Mouse (Mus musculus) c-Kit-positive CD71-positive TER-119-positive erythroid progenitor cells, embryonic 14.5 days (primary cell): ENCODE measurements around the gene Dcp1a.
A peak's percentile ranks its signal among the peaks of the same experiment; 100 is the strongest.

Experiments
- DNase-seq: peaks from one replicate; pipeline ENCODE4 v3.0.0-alpha.2; 2013; ENCODE audit warnings: low spot score

Dcp1a gene

DNA sequence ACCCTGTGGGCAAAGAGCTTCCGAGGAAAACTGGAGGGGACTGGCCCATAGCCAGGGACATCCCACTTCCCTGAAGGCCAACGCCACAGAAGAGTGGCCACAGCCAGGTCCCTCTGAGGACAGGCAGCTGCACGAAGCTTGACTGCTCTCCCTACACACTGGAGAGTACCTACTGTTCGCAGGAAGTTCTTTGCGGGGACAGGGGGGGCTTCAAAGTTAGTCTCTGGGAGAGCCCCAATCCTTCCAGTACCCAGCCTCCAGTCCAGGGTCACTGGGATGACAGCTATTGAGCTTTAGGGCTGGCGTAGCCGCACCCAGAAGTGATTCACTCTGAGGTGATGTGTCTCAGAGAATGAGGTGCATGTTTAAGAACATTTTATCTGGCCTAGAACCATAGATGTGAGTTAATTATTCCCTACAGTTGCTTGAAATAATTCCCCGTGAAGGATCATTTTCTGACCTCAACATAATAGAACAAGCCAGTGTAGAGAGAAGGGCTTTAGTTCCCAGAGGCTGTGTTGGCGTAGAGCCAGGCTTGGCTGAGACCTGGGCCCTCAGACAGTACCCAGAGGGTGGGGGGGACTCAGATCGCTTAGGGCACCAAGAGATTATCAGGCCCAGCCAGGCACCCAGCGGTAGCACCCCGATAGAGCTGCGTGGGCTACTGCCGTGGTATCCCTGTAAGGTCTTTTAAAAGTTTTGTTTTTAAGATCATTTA lies 82.3 kb downstream of the Dcp1a start:
- peak; percentile 90 for DNase-seq

DNA sequence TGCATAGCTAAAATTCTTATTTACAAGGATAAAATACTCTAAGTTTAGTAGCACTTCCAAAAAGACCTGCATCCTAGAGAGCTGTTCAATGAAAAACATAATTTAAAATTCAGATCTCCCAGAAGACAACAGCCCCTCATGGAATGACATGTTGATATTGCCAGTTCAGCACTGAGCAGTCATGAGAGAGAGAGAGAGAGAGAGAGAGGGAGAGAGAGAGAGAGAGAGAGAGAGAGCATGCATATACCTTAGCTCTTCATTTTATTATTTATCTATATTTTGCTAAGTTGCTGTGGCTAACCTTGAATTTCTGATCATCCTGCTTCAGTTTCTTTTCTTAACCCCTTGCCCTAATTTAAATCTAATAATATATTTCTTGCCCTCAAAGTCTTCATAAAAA lies 83.0 kb downstream of the Dcp1a start:
- no peak for DNase-seq

DNA sequence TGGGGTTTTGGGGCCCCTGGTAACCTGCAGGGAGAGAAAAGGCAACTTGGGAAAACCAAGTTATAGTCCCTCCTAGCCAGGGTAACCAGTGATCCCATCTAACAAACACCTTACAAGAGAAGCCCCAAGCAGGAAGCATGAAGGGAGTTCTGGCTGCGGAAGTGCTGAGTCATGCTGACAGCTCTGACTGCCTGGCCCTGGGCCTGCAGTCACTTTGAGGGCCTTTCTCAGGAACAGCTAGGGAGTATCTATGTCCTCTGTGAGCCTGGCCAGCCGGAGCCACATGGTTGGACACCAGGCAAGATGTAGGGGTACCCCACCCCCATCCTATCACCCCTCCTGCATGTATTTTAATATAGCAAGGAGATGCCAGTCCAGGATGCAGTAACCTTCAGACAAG lies 85.1 kb downstream of the Dcp1a start:
- peak; percentile 81 for DNase-seq

DNA sequence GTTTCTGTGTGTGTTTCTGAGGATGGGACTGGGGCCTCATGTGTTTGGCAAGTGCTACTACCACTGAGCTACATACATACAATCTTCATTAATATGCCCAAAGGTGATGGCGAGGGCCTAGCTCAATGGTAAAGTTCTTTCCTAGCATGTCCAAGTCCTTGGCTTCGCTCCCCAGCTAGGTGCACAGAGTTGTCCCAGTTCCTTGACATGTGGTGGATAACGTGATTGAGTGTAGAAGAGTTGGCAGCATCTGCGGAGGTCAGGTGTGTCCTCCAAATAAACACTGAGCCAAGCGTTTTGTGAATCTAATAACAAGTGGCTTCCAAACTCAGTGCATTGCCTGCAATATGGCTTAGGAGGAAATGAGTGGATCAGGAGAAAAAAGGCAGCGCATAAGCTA lies 87.0 kb downstream of the Dcp1a start:
- no peak for DNase-seq

DNA sequence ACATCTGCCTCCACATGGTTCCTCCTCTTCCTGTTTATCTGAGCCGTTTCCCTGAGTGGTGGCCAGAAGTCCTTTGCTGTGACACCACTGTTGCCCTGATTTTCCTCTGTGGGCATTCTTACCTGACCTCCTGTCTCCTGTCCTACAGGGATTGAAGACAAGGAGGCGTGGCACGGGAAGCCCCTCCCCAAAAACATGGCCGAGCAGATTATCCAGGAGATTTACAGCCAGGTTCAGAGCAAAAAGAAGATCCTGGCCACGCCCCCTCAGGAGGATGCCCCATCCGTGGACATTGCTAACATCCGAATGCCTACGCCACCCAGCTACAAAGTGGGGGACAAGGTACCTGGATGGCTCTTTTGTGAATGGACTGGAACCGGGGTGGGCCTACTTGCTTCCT lies 88.7 kb downstream of the Dcp1a start:
- no peak for DNase-seq

DNA sequence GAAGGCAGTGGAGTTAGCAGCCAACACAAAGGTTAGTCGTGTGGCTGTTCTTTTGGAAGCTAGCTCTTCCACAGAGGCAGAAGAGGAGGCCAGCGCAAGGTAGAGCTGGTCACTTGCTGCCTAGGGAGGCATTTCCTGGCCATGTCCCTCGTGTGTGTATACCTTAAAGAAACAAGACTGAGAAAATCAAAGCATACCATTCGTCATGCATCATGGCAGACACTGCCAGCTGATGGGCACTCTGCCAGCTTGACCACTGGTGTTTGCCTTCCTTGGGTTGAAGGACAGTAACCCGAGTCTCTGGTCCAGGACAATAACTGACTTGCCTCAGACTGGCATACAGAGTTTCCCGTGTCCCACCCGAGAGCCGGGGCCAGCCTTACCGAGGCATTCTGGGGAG lies 91.0 kb downstream of the Dcp1a start:
- DNase-seq: no peak

DNA sequence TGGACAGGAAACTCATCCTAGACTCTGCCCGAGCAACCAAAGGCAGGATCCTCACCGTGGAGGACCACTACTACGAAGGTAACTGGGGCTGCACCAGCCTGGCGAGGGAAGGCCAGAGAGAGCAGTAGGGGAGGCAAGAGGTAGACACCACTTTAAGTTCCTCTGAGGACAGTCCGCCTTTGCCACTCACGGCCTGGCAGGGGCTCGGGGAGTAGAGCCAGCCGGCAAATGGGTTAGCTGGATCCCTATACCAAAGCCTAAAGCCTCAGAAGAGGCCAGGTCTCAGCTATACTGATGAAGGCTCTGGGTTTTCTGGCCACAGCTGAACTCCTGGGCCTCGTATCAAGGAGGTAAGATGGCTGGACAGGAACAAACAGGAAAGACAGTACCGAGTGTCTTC lies 92.9 kb downstream of the Dcp1a start:
- no peak for DNase-seq

DNA sequence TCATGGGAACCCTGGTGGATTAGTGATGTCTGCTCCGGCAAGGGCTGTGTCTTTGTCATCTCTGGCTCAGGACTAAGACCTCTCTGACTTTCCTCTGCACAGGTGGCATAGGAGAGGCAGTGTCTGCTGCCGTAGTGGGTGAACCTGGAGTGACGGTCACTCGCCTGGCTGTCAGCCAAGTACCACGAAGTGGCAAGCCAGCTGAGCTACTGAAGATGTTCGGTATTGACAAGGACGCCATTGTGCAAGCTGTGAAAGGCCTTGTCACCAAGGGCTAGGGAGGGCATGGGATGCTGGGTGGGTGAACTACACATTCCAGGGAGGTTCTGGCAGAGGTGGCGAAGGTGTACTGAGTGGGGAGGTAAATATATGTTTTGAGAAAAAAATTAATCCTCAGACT lies 93.9 kb downstream of the Dcp1a start:
- DNase-seq: no peak

DNA sequence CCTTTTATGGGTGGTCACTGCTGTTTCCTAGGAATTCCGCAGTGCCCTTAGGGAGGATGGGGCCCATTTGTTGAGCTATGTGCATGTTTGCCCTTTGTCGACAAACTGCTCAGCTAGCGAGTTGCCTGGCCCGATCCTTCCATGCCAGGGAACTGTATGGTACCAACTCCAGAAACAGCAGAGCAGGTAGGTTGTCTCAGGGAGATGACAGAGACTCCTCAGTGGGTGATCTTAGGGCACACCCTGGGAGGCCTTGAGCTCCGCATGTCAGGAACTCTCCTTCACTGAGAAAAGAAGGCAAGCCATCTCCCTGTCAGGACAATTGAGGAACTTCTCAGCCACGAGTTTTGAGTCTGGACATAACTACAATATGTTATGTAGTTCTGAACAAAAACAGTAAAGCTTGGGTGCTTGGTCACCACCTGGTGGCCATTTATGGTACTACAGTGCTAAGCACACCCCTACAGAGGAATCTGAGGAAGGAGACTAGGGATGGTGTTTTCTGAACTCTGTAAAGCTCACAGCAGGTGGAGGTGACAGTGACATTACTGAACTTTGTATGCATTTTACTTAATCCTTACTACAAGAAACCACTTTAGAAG lies 94.7 kb downstream of the Dcp1a start:
- DNase-seq: peak; percentile 79

DNA sequence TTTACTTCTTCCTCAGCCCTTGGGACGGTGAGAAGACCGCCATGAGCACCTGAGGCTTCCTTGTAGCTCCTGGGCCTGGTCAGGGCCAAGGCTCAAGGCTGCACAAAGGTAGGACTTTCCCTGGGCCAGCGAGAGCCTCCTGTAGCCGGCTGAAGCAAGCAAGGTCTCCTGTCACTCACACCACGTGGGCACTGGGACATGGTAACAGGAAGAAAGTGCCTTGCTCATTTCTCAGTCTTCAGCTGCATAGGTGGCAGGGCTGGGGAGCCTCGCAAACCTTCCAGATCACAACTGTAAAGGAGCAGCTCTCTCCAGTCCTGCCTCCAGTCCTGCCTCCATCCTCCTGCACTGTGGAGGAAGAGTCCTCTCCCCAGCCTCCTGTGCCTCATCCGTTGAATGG lies 96.5 kb downstream of the Dcp1a start:
- no peak for DNase-seq

DNA sequence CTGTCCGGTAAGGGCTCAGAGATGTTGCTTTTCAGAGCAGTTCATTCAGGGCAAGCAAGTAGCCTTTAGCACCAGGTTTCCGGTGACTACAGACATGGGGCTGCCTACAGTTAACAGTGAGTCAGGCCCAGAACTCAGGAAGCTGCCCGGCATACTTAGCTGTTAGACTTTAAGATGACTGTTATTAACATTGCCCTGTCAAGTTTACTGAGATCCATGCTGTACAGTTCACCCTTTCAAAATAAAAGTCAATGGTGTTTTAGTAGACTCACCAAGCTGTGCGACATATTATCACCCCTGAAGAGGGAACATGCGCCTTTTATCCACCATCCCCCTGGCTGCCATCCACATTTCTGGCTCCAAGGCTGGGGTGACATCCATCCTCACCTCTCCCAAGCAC lies 96.9 kb downstream of the Dcp1a start:
- DNase-seq: no peak
